Mouse (Mus musculus) E14TG2a.4 (cell line): Measurements from ENCODE around the gene Slc9a9.

Experiments
- CTCF ChIP-seq: conservative IDR thresholded peaks from 2 replicates; pipeline ENCODE4 v1.5.1; 2014; ENCODE audit warnings: low read length
- NANOG ChIP-seq: IDR thresholded peaks from 2 replicates; pipeline ENCODE4 v1.6.1; 2014; ENCODE audit warnings: borderline replicate concordance, low read length, mixed read lengths
- POU5F1 ChIP-seq: IDR thresholded peaks from 2 replicates; pipeline ENCODE4 v1.6.1; 2014; ENCODE audit warnings: low read length, borderline replicate concordance

- no peak for TF ChIP-seq CTCF
- TF ChIP-seq POU5F1, result no peak
- TF ChIP-seq NANOG, result no peak
Measured at GRCm38 (mm10) chr9:94701193-94701869, 31.6 kb downstream of the Slc9a9 start.
